Mouse (Mus musculus): ENCODE measurements around the gene 0610012G03Rik.

DNA sequence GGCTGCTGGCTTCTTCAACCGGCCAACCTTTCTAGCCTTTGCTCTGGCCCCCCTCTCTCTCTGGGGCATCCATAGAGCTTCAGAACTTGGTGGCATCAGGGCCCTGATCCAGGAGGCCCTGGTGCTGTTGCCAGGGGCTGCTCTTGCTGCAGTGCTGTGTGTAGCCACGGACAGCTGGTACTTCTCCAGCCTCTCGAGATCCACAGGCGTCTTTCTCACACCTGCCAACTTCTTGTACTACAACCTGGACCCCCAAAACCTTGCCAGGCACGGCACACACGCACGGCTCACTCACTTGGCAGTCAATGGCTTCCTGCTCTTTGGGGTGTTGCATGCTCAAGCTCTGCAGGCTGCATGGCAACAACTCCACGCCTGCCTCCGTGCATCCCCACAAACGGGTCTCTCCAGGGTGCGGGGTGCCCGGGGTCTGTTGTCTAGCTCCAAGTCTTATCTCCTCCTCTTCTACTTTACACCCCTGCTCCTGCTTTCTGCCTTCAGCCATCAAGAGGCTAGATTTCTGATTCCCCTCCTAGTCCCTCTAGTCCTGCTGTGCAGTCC is 3.5 kb downstream of the 0610012G03Rik start:
- TF ChIP-seq CTCF (IDR thresholded peaks at IDR 0.05) (no peak), EP300 (IDR thresholded peaks at IDR 0.05) (no peak)

Measured in lung, postnatal 0 days (tissue).